Mouse (Mus musculus): Measurements from ENCODE around the gene Lct. TPM values are rescaled to one million over a fixed set of nuclear protein-coding genes. Genes with fewer than 3 reads are reported as not detected.

Lct gene
- total RNA-seq, 2 experiments from 2014 or later = 0.15 to 0.19 TPM

Other genes starting within 250 kb of the Lct start
- 18.3 and 18.4 TPM in 2 replicates for gene Zranb3, start 225.3 kb downstream of the Lct start, total RNA-seq (2014; fragmentation: Nextera tagmentation)
- 15.8 and 21.6 TPM in 2 replicates for gene Zranb3, start 225.3 kb downstream of the Lct start, total RNA-seq (2017)
- 163 and 173 TPM in 2 replicates for gene R3hdm1, start 225.0 kb downstream of the Lct start, total RNA-seq (2014; fragmentation: Nextera tagmentation)
- 42.9 and 58.8 TPM in 2 replicates for gene R3hdm1, start 225.0 kb downstream of the Lct start, total RNA-seq (2017)
- 52.0 and 60.8 TPM in 2 replicates for gene Ubxn4, start 84.4 kb downstream of the Lct start, total RNA-seq (2014; fragmentation: Nextera tagmentation)
- gene Ubxn4, start 84.4 kb downstream of the Lct start, total RNA-seq (2017) = 80.2 and 110 TPM in 2 replicates
- 378 and 386 TPM in 2 replicates for gene Mcm6, start 31.3 kb upstream of the Lct start, total RNA-seq (2014; fragmentation: Nextera tagmentation)
- 431 and 449 TPM in 2 replicates for gene Mcm6, start 31.3 kb upstream of the Lct start, total RNA-seq (2017)
- gene Dars, start 89.0 kb upstream of the Lct start, total RNA-seq (2014; fragmentation: Nextera tagmentation) = 170 and 189 TPM in 2 replicates
- gene Dars, start 89.0 kb upstream of the Lct start, total RNA-seq (2017) = 304 and 334 TPM in 2 replicates

All from granulocyte monocyte progenitor cell, adult 5-6 weeks (primary cell).